Mouse (Mus musculus) limb, embryonic 10.5 days (tissue): Measurements from ENCODE around the gene Pxt1. TPM values are rescaled to one million over a fixed set of nuclear protein-coding genes. Genes with fewer than 3 reads are reported as not detected.

Experiments used
- DNase-seq: peaks from one replicate; pipeline ENCODE4 v3.0.0-alpha.2; 2017; ENCODE audit warnings: low spot score
- H3K27ac ChIP-seq: fragments of 300-500 bp; sonication (generic); 2 replicates; pipeline ENCODE4 v1.5.1; 2016; ENCODE audit warnings: mild to moderate bottlenecking
- H3K27me3 ChIP-seq: fragments of 300-500 bp; sonication (generic); 2 replicates; pipeline ENCODE4 v1.6.1; 2016; ENCODE audit warnings: low read depth, mild to moderate bottlenecking; ENCODE audit not compliant: poor library complexity, severe bottlenecking
- H3K36me3 ChIP-seq: fragments of 300-500 bp; sonication (generic); 2 replicates; pipeline ENCODE4 v1.6.1; 2016; ENCODE audit warnings: mild to moderate bottlenecking, moderate library complexity
- H3K4me1 ChIP-seq: fragments of 300-500 bp; sonication (generic); 2 replicates; pipeline ENCODE4 v1.6.1; 2016
- H3K4me3 ChIP-seq: fragments of 300-500 bp; sonication (generic); 2 replicates; pipeline ENCODE4 v1.5.1; 2016; ENCODE audit warnings: mild to moderate bottlenecking, moderate library complexity
- H3K9me3 ChIP-seq: fragments of 300-500 bp; sonication (generic); replicated peaks from 2 replicates; pipeline ENCODE4 v1.6.1; 2016; ENCODE audit warnings: mild to moderate bottlenecking
- WGBS: fragments of 180-500 bp; shearing (Covaris S2); methylation state at CpG from one replicate; pipeline ENCODE4 v1.1.7; 2016; 5-methylcytosine and 5-hydroxymethylcytosine counted together
- polyA plus RNA-seq: library from polyadenylated mRNA; unstranded; fragments of >200 nt; fragmentation: Nextera tagmentation; extraction: Ambion mirVana; gene quantifications from 2 replicates; pipeline ENCODE4 v1.2.1, GENCODE M21; 2016

The Pxt1 gene
- polyA plus RNA-seq, 1 experiment from 2014 or later = 0.24 TPM

- WGBS = 74% methylated on average over 4 of the region's 4 CpGs
Measured at GRCm38 (mm10) chr17:28901559-28901958, 42.1 kb downstream of the Pxt1 start.

GRCm38 (mm10) chr17:28899427-28899826, 44.2 kb downstream of the Pxt1 start:
- no peak overlapping the region for H3K4me3 ChIP-seq
- peaks cover 12% of the 10 kb centered on the region for H3K4me1 ChIP-seq
- H3K27me3 ChIP-seq = no peaks in the 10 kb centered on the region
- H3K27ac ChIP-seq = 0 out of 2 replicates have a peak overlapping the region, but pooled peaks have one; percentile 0
- H3K9me3 ChIP-seq = no peaks in the 10 kb centered on the region
- DNase-seq = no peak
- 83% methylated on average over 19 of the region's 19 CpGs for WGBS
- no peaks in the 10 kb centered on the region for H3K36me3 ChIP-seq

More at GRCm38 (mm10) chr17:28901559-28901958, 42.1 kb downstream of the Pxt1 start:
- no peak overlapping the region for H3K27ac ChIP-seq
- no peaks in the 10 kb centered on the region for H3K36me3 ChIP-seq
- peaks cover 21% of the 10 kb centered on the region for H3K4me1 ChIP-seq
- no peaks in the 10 kb centered on the region for H3K9me3 ChIP-seq
- peaks cover 9% of the 10 kb centered on the region for H3K27me3 ChIP-seq
- no peak for DNase-seq
- H3K4me3 ChIP-seq = no peak overlapping the region

- peaks cover 11% of the 10 kb centered on the region for H3K4me1 ChIP-seq
- H3K27me3 ChIP-seq = no peaks in the 10 kb centered on the region
- no peaks in the 10 kb centered on the region; the same call in 1 of the 2 replicates for H3K9me3 ChIP-seq
- H3K4me3 ChIP-seq = no peak overlapping the region
- H3K27ac ChIP-seq = no peak overlapping the region
- 70% methylated on average over 5 of the region's 5 CpGs for WGBS
- no peak for DNase-seq
- H3K36me3 ChIP-seq = no peaks in the 10 kb centered on the region
Measured at GRCm38 (mm10) chr17:28898249-28898648, 45.4 kb downstream of the Pxt1 start.

DNA sequence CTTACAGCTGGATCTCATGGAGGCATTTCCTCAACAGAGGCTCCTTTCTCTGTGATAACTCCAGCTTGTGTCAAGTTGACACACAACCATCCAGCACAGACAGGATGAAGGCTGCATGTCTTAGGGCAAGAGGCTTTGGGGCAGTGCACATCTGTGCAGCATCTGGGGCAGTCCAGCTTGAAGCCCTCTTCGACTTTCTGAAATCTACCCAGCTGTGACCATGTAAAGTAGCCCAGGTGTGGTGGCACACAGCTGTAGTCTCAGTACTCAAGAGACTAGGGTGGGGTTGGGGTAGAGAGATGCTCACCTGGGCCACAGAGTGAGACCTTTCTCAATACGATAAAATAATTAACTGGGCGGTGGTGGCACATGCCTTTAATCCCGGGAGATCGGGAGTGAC, 45.8 kb downstream of the Pxt1 start:
- H3K36me3 ChIP-seq = no peaks in the 10 kb centered on the region
- 89% methylated on average over 5 of the region's 5 CpGs for WGBS
- H3K4me1 ChIP-seq = peaks cover 11% of the 10 kb centered on the region
- no peaks in the 10 kb centered on the region; the same call in 1 of the 2 replicates for H3K9me3 ChIP-seq
- H3K27me3 ChIP-seq = no peaks in the 10 kb centered on the region
- H3K27ac ChIP-seq = no peak overlapping the region
- no peak overlapping the region for H3K4me3 ChIP-seq
- DNase-seq = no peak

DNA sequence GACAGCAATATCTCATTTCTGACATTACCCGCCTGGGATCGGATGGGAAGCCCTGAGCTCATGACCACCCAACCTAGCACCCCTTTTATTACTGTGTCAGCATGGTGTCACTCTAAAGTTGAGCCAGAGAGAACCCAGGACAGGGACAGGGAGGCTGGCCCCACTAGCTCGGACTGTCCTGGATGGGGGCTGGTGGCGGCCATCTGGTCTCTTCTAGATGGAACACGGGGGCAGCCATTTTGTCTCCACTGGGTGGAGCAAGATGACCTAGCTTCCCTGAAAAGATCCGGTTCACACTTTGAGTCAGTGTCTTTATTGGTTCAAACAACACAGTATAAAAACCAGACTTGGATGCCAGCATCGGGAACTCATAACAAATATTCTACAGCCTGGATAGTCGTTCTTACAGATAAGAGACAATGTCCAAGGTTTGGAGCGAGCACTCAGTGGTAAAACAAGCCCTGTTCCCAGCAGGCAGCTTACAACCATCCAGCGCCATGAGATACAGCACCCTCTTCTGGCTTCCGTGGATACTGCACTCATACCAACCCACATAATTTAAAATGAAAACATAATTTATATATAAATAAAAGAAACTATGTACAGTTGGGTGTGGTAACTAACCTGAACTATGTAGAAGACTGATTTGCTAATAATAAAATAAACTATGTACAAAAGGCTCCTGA, 47.4 kb downstream of the Pxt1 start:
- DNase-seq = no peak
- Histone ChIP-seq H3K9me3 (no peaks in the 10 kb centered on the region; the same call in 1 of the 2 replicates), H3K27ac (no peak overlapping the region), H3K27me3 (no peaks in the 10 kb centered on the region), H3K36me3 (no peaks in the 10 kb centered on the region), H3K4me3 (no peak overlapping the region), H3K4me1 (peaks cover 11% of the 10 kb centered on the region)
- WGBS = 93% methylated on average over 11 of the region's 11 CpGs

DNA sequence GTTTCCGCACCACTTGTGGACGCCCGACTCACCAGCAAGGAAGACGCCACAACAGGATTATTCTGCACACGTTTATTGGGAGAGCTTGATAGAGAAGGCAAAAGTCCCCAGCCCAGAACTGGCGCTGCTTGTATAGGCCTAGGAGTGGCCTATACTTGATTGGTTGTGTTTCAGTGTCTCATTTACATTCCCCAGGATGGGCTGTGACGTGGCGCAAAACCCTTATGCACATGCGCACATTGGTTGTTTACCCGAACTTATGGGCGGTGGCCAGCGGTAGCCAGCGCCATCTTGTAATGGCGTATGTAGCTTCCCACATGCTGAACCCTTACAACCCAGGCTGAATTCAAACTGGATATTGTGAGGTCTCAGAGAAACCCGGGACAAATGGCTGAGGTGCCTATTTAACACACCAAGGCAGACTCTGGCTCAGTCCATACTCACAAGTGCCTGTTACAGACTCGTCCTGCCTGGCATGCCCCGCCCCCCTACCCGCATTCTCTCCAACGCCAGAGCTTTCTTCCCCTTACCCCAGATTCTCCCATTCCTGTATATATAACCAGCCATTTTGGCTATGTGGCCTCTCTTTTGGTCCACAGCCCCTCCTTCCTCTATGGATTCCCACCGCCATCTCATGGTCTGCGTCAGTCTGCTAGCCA, 48.3 kb downstream of the Pxt1 start:
- Histone ChIP-seq H3K27ac (no peak overlapping the region), H3K9me3 (no peaks in the 10 kb centered on the region; the same call in 1 of the 2 replicates), H3K4me3 (no peak overlapping the region), H3K27me3 (no peaks in the 10 kb centered on the region), H3K36me3 (no peaks in the 10 kb centered on the region), H3K4me1 (peaks cover 11% of the 10 kb centered on the region)
- 95% methylated on average over 21 of the region's 21 CpGs for WGBS
- no peak for DNase-seq

DNA sequence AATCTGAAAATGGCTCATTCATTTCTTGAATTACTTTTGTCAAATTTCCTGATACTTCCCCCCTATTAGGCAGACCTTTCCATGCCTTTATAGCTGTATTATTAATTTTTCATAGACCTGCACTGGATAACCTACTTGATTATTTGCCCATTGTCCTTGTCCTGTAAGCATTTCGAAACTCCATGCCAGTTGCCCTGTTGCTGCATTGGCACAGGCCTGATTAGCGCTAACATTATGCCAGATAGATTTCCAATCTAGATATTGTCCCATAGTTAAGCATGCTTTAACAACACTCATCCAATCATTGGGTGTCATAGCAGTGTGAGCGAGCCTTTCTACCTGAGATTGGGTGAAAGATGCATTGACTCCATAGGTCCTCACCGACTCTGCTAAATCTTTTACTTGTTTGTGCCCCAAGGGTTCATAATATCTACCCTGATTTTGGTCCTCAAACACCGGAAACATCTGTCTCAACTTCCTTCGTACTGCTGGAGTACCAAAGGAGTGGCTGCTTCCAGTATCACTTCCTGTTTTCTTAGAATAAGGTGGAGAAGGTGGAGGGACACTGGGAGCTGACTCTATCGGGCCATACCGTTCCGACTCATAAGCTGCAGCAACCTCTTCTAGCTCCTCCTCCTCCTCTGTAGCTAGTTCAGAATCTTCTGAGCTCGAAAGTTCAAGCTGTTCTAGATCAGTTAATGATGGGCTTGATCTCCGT, 49.4 kb downstream of the Pxt1 start:
- no peak for DNase-seq
- H3K4me1 ChIP-seq = peaks cover 4% of the 10 kb centered on the region; the same call in 1 of the 2 replicates
- no peaks in the 10 kb centered on the region; the same call in 1 of the 2 replicates for H3K9me3 ChIP-seq
- H3K4me3 ChIP-seq = no peak overlapping the region
- H3K36me3 ChIP-seq = no peaks in the 10 kb centered on the region
- H3K27ac ChIP-seq = no peak overlapping the region
- WGBS = 91% methylated on average over 11 of the region's 11 CpGs
- no peaks in the 10 kb centered on the region for H3K27me3 ChIP-seq

- peaks cover 5% of the 10 kb centered on the region for H3K27me3 ChIP-seq
- no peak overlapping the region for H3K4me3 ChIP-seq
- no peak for DNase-seq
- H3K27ac ChIP-seq = no peak overlapping the region
- WGBS = 86% methylated on average over 8 of the region's 8 CpGs
- 0 out of 2 replicates have a peak, but pooled peaks cover 3% of the 10 kb centered on the region for H3K4me1 ChIP-seq
- no peaks in the 10 kb centered on the region for H3K36me3 ChIP-seq
- no peaks in the 10 kb centered on the region for H3K9me3 ChIP-seq
Measured at GRCm38 (mm10) chr17:28886266-28886665, 57.4 kb downstream of the Pxt1 start.

GRCm38 (mm10) chr17:28885231-28885630, 58.4 kb downstream of the Pxt1 start:
- DNase-seq = no peak
- no peaks in the 10 kb centered on the region for H3K9me3 ChIP-seq
- peaks cover 15% of the 10 kb centered on the region for H3K27me3 ChIP-seq
- peaks cover 3% of the 10 kb centered on the region for H3K4me1 ChIP-seq
- H3K36me3 ChIP-seq = no peaks in the 10 kb centered on the region
- H3K27ac ChIP-seq = no peak overlapping the region
- 89% methylated on average over 8 of the region's 8 CpGs for whole genome bisulfite sequencing
- H3K4me3 ChIP-seq = no peak overlapping the region

Other genes starting within 250 kb of the Pxt1 start
- 3.9 and 4.0 TPM in 2 replicates for gene AC170998.1, start 217.8 kb downstream of the Pxt1 start, polyA plus RNA-seq
- gene Mapk13, start 174.5 kb downstream of the Pxt1 start, polyA plus RNA-seq = 8.2 and 8.6 TPM in 2 replicates
- gene Brpf3, start 142.8 kb downstream of the Pxt1 start, polyA plus RNA-seq = 11.6 and 14.0 TPM in 2 replicates
- 0.03 and 0.04 TPM in 2 replicates for gene Pnpla1, start 85.4 kb downstream of the Pxt1 start, polyA plus RNA-seq
- 0.05 and 0.10 TPM in 2 replicates for gene 4930539E08Rik, start 28.5 kb downstream of the Pxt1 start, polyA plus RNA-seq
- 121 and 129 TPM in 2 replicates for gene Kctd20, start 8.1 kb upstream of the Pxt1 start, polyA plus RNA-seq
- gene Stk38, start 64.2 kb upstream of the Pxt1 start, polyA plus RNA-seq = 116 and 131 TPM in 2 replicates
- 820 and 832 TPM in 2 replicates for gene Srsf3, start 88.8 kb upstream of the Pxt1 start, polyA plus RNA-seq
- gene Cdkn1a, start 147.1 kb upstream of the Pxt1 start, polyA plus RNA-seq = 22.2 and 28.8 TPM in 2 replicates
- 0.11 and 0.26 TPM in 2 replicates for gene Rab44, start 170.3 kb upstream of the Pxt1 start, polyA plus RNA-seq